Mouse (Mus musculus): Measurements from ENCODE around the gene Snrpd3.

Gene Snrpd3

DNA sequence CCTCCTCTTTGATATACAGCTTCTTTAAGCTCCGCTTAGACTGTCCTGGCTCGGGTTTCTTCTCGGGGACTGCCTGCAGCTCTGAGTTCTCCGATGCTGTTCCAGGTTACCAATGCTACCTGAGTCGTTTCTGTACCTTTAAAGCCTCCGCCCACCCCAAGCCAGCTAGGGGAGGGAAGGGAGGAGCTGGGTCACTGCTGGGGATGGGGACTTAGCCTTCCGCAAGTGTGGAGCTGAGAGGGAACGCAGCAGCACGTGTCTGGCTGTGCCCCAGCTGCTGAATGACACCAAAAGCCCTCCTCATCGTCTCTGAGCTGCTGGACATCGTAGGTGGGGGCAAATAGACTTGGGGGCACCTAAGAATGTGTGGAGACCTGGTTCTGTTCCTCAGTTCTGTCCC is 51.1 kb downstream of the Snrpd3 start:
- DNase-seq, result no peak

DNA sequence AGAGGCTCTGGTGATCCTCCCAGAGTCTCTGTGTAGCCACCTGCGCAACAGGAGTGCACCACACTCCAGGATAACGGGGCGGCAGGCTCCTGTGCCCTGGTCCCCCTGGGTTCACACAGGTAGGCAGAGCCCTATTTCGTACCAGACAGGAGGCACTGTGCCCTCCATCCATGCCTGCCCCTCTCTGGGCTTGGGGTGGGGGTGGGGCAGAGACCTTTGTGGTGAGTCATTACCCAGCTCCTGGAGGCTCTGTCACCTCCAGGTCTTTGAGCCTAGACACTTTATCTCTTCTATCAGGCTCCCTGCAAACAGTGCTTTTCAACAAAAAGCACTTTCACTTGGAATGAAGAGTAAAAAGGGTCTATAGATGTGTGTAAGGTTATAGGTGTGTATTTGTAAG is 51.5 kb downstream of the Snrpd3 start:
- no peak for DNase-seq

DNA sequence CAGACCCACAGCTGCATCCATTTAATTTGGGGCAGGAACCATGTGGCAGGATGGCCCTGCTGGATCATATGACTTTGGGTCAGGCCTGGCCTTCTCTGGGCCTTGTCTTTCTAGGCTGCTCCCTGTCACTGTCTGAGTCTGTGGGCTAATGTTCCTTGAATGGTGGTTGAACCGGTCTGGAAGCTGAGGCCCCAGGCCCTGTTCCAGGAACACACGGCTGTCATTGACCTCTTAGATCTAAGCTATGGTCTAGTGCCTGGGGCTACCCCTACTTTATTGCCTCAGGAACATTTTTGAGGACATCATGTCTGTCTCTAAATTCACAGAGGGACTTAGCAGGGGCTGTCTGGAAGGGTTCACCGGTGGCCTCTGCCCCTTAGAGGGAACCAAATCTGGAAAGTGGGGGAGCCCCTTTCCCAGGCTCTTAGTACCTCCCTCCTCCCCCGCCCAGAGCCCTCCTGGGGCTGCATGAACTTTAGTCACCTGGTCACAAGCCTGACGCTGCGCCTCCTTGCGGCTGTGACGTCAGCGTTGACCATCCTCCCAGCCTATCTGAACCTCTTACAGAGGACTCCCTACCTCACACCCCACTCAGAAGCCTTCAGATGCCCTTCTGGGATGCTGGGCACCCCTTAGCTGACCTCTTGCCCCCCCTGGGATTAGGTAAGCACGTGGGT is 53.8 kb downstream of the Snrpd3 start:
- no peak for DNase-seq

DNA sequence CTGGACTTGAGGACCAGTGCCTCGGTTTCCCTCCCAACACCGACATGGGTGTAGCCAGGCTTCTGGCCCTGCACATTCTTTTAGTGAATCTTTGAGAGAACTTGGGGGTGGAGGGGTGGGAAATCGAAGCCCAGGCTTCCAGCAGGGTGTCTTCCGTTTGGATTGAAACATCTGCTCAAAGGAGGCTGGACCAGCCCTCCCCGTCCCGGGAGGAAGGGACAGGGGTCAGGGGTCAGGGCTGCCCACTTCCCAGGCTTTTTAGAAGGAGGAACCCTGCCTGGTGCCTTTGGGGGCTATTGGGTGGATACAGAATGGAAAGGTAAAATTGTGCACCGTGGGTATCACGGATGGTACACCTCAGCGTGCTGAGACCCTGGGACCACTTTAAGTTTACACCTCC is 54.6 kb downstream of the Snrpd3 start:
- DNase-seq, result no peak

DNA sequence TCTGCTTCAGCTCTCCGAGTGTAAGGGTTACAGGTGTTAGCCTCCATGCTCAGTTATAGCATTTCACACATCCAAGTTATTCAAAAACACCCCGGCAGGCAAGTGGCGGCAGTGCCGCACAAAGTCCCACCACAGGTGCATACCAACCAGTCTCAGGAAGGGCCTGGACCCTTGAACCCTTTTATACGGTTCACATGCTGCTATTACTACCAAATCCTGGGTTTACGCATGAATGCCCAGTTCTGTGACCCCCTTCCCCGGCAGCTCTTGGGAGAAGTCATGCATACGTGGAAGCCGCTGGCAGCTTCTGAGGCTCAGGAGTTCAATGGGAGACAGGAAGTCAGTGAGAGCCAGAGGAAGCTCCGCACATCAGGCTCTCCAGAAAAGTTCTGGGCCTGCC is 55.8 kb downstream of the Snrpd3 start:
- no peak for DNase-seq

DNA sequence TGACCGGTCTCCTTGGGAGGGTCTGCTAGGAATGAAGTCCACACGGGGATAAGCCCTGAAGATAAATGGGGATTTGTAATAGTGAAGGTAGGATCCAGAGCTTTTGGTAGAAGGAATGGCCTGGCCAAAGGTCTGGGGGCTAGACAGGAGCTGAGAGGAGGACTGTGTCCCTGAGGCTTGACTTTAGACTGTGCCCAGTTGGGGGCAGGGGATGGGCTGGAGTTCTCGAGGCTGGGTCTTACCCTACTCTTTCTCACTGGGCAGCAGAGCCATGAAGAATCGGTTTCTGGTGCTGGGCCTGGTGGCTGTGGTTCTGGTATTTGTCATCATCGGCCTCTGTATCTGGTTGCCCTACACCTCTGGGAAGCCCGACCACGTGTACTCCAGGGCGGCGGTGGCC is 56.6 kb downstream of the Snrpd3 start:
- no peak for DNase-seq

DNA sequence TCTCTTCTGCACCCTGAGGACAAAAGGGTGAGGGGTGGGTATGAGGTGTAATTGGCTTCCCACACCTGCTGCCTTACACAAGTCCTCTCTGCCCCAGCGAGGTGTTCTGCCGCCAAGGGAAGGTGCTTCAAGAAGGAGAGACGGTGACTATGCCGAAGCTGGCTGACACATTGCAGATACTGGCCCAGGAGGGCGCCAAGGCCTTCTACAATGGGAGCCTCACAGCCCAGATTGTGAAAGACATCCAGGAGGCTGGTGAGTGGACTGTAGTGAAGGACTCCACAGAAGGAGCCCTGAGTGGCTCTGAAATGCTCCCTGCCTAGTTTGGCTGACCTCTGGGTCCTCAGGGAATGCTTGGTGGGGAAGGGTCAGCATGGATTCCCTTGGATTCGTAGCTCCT is 61.8 kb downstream of the Snrpd3 start:
- no peak for DNase-seq

DNA sequence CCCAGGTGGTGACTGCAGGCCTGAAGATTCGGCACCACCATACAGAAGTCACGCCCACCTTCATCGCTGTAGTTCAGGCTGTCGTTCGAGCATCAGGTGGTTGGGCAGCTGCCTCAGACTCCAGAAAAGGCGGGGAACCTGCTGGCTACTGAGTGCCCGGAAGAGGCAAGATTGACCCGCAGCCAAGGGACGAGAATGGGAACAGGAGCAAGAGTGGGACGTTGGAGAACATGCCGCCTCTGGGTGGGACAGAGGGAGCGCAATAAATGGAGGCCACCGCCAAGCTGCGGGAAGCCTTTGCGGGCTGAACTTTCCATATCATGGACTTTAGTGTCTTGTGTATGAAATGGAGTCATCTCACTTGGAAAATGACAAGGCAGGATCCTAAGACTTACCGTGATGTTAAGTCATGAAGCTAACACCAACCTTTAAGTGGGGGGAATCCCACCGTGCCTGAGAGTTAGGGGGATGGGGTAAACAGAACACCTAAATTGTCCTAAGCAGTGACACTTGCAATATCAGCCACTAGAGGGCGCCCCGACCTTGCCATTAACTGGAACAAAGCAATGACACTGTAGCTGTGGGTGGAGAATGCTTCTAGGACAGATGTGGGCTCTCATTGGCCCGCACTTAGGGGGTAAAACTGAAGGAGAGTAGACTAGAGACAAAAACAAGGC is 68.7 kb downstream of the Snrpd3 start:
- DNase-seq, result peak; percentile 78 to 89

DNA sequence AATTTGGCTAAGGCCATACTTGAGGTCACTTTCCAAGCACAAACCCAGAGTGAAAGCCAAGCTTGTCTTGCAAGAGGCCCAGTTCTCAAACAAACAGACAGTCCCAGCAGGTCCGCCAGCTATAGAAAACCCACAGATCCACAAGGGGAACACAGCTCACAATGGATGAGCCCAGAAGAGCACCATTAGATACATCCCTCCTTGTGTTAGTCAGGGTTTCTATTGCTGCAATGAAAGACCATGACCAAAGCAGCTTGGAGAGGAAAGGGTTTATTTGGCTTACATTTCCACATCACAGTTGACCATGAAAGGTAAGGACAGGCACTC is 69.2 kb downstream of the Snrpd3 start:
- DNase-seq, result no peak
